Mouse (Mus musculus) limb, embryonic 10.5 days (tissue): ENCODE measurements around the gene Btbd9. TPM values are rescaled to one million over a fixed set of nuclear protein-coding genes. Genes with fewer than 3 reads are reported as not detected.

Source experiments
- DNase-seq: peaks from one replicate; pipeline ENCODE4 v3.0.0-alpha.2; 2017; ENCODE audit warnings: low spot score
- H3K27ac ChIP-seq: fragments of 300-500 bp; sonication (generic); 2 replicates; pipeline ENCODE4 v1.5.1; 2016; ENCODE audit warnings: mild to moderate bottlenecking
- H3K27me3 ChIP-seq: fragments of 300-500 bp; sonication (generic); 2 replicates; pipeline ENCODE4 v1.6.1; 2016; ENCODE audit warnings: low read depth, mild to moderate bottlenecking; ENCODE audit not compliant: poor library complexity, severe bottlenecking
- H3K36me3 ChIP-seq: fragments of 300-500 bp; sonication (generic); 2 replicates; pipeline ENCODE4 v1.6.1; 2016; ENCODE audit warnings: mild to moderate bottlenecking, moderate library complexity
- H3K4me1 ChIP-seq: fragments of 300-500 bp; sonication (generic); 2 replicates; pipeline ENCODE4 v1.6.1; 2016
- H3K4me3 ChIP-seq: fragments of 300-500 bp; sonication (generic); 2 replicates; pipeline ENCODE4 v1.5.1; 2016; ENCODE audit warnings: mild to moderate bottlenecking, moderate library complexity
- H3K9me3 ChIP-seq: fragments of 300-500 bp; sonication (generic); replicated peaks from 2 replicates; pipeline ENCODE4 v1.6.1; 2016; ENCODE audit warnings: mild to moderate bottlenecking
- WGBS: fragments of 180-500 bp; shearing (Covaris S2); methylation state at CpG from one replicate; pipeline ENCODE4 v1.1.7; 2016; 5-methylcytosine and 5-hydroxymethylcytosine counted together
- polyA plus RNA-seq: library from polyadenylated mRNA; unstranded; fragments of >200 nt; fragmentation: Nextera tagmentation; extraction: Ambion mirVana; gene quantifications from 2 replicates; pipeline ENCODE4 v1.2.1, GENCODE M21; 2016

The Btbd9 gene
- polyA plus RNA-seq, 1 experiment from 2014 or later = 57.5 TPM

DNA sequence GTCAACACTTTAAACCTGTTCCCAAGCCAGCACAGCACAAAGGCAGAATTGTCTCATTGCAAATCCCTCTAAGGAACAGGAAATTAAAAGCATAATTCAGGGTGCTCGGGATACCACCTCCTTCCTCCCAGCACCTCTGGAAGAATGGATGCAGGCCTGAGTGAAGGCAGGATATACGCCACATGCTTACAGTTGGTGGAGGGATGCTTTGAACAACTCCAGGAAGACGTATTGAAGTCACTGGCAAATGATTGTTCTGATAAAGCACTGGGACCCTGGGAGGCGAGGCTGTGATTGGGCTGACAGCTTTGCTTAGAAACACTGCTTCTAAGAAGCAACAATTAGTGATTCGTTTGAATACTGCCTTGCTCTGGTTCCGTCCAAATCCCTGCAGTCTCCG lies 140.8 kb downstream of the Btbd9 start:
- Histone ChIP-seq H3K9me3 (no peaks in the 10 kb centered on the region), H3K4me1 (peaks cover 20% of the 10 kb centered on the region), H3K36me3 (no peaks in the 10 kb centered on the region), H3K4me3 (no peak overlapping the region), H3K27me3 (no peaks in the 10 kb centered on the region), H3K27ac (no peak overlapping the region; the same call in 1 of the 2 replicates)
- DNase-seq = no peak
- 56% methylated on average over 7 of the region's 7 CpGs for WGBS

- peaks cover 20% of the 10 kb centered on the region for H3K4me1 ChIP-seq
- H3K27ac ChIP-seq = no peak overlapping the region
- no peaks in the 10 kb centered on the region for H3K9me3 ChIP-seq
- H3K4me3 ChIP-seq = no peak overlapping the region
- DNase-seq = no peak
- H3K36me3 ChIP-seq = no peaks in the 10 kb centered on the region
- 92% methylated on average over 10 of the region's 10 CpGs for WGBS
- H3K27me3 ChIP-seq = no peaks in the 10 kb centered on the region
Measured at GRCm38 (mm10) chr17:30432094-30432493, 144.2 kb downstream of the Btbd9 start.

- Histone ChIP-seq H3K27me3 (no peaks in the 10 kb centered on the region), H3K4me3 (no peak overlapping the region), H3K9me3 (no peaks in the 10 kb centered on the region), H3K4me1 (peaks cover 16% of the 10 kb centered on the region), H3K36me3 (no peaks in the 10 kb centered on the region), H3K27ac (no peak overlapping the region)
- WGBS = 93% methylated on average over 10 of the region's 10 CpGs
- DNase-seq = no peak
Measured at GRCm38 (mm10) chr17:30430961-30431640, 145.2 kb downstream of the Btbd9 start.

- 94% methylated on average over 9 of the region's 9 CpGs for WGBS
- Histone ChIP-seq H3K27me3 (no peaks in the 10 kb centered on the region), H3K9me3 (no peaks in the 10 kb centered on the region), H3K4me3 (no peak overlapping the region), H3K36me3 (no peaks in the 10 kb centered on the region), H3K4me1 (peaks cover 9% of the 10 kb centered on the region; the same call in 1 of the 2 replicates), H3K27ac (no peak overlapping the region)
- DNase-seq = no peak
Measured at GRCm38 (mm10) chr17:30428661-30429060, 147.6 kb downstream of the Btbd9 start.

DNA sequence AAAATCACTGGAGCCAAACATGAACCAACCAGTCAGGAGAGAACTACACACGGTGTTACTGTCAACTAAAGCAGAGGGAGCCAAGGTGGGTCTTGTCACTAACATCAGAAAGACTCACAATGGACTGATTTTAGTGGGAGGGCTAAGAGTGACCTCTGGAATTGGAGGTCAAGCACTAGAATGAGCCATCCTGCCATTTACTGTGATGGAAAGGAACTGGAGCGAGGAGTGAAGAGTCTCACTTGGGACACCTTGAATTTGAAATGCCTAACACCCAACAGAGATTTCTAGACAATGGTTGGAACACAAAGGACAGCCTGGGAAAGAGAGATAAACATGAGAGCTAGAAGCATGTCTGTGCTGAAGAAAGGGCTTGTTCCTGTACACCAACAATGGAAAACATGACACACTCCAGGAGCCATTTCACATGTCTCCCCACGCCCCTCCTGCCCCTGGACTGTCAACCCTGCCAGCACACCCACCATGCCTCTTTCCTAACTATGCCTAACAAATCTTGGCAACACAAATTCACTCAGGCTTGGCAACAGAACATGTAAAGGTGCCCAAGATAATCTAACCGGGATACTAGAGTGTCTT lies 152.9 kb downstream of the Btbd9 start:
- H3K9me3 ChIP-seq = no peaks in the 10 kb centered on the region
- no peak overlapping the region for H3K4me3 ChIP-seq
- peaks cover 29% of the 10 kb centered on the region; the same call in 1 of the 2 replicates for H3K4me1 ChIP-seq
- WGBS = 78% methylated on average over 4 of the region's 4 CpGs
- H3K27ac ChIP-seq = no peak overlapping the region
- H3K27me3 ChIP-seq = no peaks in the 10 kb centered on the region
- no peaks in the 10 kb centered on the region for H3K36me3 ChIP-seq
- DNase-seq = no peak

DNA sequence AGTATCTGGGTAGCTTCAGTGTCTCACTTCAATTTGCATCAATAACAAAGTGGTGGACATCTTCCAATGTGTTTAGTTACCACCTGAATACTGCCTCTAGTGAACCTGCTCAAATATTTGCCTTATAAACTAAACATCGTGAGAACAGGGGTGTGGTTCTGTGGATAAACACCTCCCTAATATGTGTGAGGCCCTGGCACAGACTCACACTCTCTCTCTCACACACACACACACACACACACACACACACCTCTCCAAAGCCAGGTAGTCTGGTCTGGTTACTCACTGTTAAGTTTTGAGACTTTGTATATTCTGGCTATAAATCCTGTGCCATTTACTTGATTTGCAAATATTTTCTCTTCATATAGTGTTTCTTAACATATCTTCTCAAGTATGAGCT lies 154.0 kb downstream of the Btbd9 start:
- no peak overlapping the region for H3K27ac ChIP-seq
- H3K36me3 ChIP-seq = no peaks in the 10 kb centered on the region
- peaks cover 35% of the 10 kb centered on the region; the same call in 1 of the 2 replicates for H3K4me1 ChIP-seq
- WGBS = 100% methylated on average over 1 of the region's 1 CpGs
- H3K9me3 ChIP-seq = no peaks in the 10 kb centered on the region
- H3K4me3 ChIP-seq = no peak overlapping the region
- no peak for DNase-seq
- no peaks in the 10 kb centered on the region for H3K27me3 ChIP-seq

DNA sequence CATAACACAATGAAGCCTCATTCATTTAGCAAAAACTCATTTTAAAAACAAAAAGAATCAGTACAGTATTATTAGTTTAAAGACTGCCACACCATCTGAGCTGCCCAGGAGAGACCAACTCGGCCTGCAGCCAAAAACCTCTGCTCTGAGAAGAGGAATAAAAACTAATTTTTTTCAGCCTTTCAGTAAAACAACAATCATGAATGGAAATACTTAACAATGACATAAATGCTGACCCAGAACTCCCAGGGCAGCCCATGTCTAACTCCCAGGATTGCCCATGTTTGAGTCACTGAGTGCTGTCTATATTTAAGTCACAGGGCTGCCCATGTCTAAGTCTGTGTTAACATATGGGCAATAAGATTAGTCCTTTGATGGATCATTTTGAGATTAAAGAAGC lies 155.0 kb downstream of the Btbd9 start:
- Histone ChIP-seq H3K27ac (no peak overlapping the region), H3K4me3 (no peak overlapping the region), H3K4me1 (peaks cover 39% of the 10 kb centered on the region), H3K9me3 (no peaks in the 10 kb centered on the region), H3K36me3 (no peaks in the 10 kb centered on the region), H3K27me3 (no peaks in the 10 kb centered on the region)
- whole genome bisulfite sequencing = 87% methylated on average over 1 of the region's 1 CpGs
- no peak for DNase-seq

GRCm38 (mm10) chr17:30419494-30419893 lies 156.8 kb downstream of the Btbd9 start:
- no peaks in the 10 kb centered on the region for H3K27me3 ChIP-seq
- 88% methylated on average over 7 of the region's 7 CpGs for WGBS

DNA sequence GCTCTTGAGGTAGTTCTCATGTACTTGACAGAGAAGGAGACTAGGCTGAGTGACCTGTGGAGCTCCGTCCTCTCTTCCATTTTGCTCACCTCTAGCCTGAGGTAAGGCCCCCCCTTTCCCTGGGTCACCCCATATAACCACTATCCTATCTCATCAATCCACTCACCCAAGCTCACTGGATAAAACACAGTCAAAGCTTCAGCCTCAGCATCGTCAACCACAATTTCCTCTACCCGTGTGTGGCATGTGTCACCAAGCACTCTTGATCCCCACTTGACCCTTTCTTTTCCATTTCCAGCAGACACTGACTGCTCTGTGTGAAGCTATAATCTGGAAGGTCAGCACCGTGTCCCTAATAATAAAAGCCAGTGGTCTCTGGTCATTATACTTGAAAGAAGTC lies 157.8 kb downstream of the Btbd9 start:
- Histone ChIP-seq H3K4me3 (no peak overlapping the region), H3K27ac (no peak overlapping the region), H3K4me1 (peaks cover 29% of the 10 kb centered on the region), H3K9me3 (no peaks in the 10 kb centered on the region), H3K27me3 (no peaks in the 10 kb centered on the region), H3K36me3 (no peaks in the 10 kb centered on the region)
- DNase-seq = no peak
- 62% methylated on average over 4 of the region's 4 CpGs for WGBS

More at GRCm38 (mm10) chr17:30419494-30419893, 156.8 kb downstream of the Btbd9 start:
- no peak for DNase-seq
- H3K9me3 ChIP-seq = no peaks in the 10 kb centered on the region
- H3K4me3 ChIP-seq = no peak overlapping the region
- H3K27ac ChIP-seq = no peak overlapping the region
- H3K36me3 ChIP-seq = no peaks in the 10 kb centered on the region
- peaks cover 29% of the 10 kb centered on the region for H3K4me1 ChIP-seq

DNA sequence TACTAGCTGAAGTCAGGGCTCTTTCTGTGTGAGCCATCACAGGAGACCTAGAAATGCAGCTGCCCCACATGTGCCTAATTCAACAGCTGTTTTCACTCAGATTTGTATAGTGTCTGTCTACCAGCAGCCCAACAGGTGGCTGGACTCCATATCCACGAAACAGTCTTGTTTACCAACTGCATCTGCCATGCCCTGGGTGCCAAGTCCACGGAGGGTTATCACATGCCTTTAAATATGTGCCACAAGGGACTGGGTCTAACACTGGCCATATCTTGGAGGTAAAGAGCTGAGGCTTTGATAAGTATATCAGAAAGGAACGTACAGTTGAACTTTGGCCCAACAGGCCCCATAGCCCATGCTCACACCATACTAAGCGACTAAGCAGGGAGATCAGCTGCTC lies 159.2 kb downstream of the Btbd9 start:
- Histone ChIP-seq H3K36me3 (no peaks in the 10 kb centered on the region), H3K4me1 (peaks cover 23% of the 10 kb centered on the region), H3K4me3 (no peak overlapping the region), H3K27ac (no peak overlapping the region), H3K9me3 (no peaks in the 10 kb centered on the region), H3K27me3 (no peaks in the 10 kb centered on the region)
- DNase-seq = peak; percentile 35
- 84% methylated on average over 4 of the region's 4 CpGs for WGBS

DNA sequence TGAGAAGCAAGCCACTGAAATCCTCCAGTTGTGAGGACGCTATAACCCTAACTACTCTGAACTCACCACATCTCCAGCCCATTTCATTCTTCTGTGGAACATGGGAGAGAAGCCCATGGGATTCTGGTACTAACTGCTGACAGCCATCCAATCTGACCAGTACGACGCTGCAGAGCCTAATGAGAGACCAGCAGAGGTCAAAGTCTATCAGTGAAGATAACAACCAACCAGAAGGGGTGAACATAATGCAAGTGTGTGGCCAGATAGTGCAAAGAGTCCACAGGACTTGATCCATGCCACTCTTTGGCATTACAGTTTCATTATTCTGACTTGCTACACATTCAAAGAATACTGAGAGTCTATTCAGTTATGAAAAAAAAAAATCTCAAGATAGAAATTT lies 160.6 kb downstream of the Btbd9 start:
- H3K9me3 ChIP-seq = no peaks in the 10 kb centered on the region
- WGBS = 80% methylated on average over 3 of the region's 3 CpGs
- no peak overlapping the region for H3K4me3 ChIP-seq
- no peaks in the 10 kb centered on the region for H3K27me3 ChIP-seq
- H3K27ac ChIP-seq = no peak overlapping the region
- DNase-seq = no peak
- H3K4me1 ChIP-seq = peaks cover 22% of the 10 kb centered on the region
- H3K36me3 ChIP-seq = no peaks in the 10 kb centered on the region

DNA sequence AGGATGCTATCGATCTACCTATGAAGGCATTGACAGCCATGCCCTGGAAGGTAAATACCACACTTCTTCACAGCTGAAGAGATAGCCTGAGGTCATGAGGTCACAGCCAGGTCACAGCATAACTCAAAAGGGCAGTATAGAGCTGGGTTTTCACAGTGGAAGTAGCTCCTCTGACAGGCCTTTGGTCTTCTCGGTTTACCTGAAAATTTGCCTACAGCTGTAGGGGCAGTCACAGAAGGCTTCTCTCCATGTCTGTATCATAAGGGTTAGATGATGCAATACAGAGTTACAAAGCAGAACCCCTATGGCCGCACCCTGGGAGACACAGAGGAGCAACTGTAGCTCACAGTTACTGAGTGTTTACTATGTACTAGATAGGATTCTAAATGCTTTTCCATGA lies 163.3 kb downstream of the Btbd9 start:
- Histone ChIP-seq H3K9me3 (no peaks in the 10 kb centered on the region), H3K4me3 (no peak overlapping the region), H3K27me3 (no peaks in the 10 kb centered on the region), H3K27ac (no peak overlapping the region), H3K36me3 (no peaks in the 10 kb centered on the region), H3K4me1 (peaks cover 7% of the 10 kb centered on the region)
- 84% methylated on average over 3 of the region's 3 CpGs for WGBS
- no peak for DNase-seq

DNA sequence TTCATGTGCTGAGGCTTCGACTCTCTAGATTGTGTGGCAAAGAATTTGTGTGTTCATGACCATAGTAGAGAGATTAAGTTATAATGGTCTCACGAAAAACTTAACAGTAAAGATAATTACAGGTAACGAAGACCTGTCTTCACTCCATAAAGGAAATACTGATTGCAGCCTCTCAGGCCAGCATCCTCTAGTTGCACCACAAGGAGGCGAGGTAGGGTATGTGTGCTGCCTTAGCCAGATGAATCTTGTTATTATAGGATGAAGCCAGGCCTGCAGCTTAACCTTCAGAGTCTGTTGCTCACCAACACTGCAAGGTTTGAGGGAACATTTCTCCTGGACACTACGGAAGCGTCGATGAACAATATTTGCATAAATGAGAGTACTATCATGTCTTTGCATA lies 170.3 kb downstream of the Btbd9 start:
- WGBS = 90% methylated on average over 7 of the region's 7 CpGs
- DNase-seq = no peak
- Histone ChIP-seq H3K36me3 (no peaks in the 10 kb centered on the region), H3K27ac (no peak overlapping the region), H3K4me1 (0 out of 2 replicates have a peak, but pooled peaks cover 3% of the 10 kb centered on the region), H3K4me3 (no peak overlapping the region), H3K9me3 (no peaks in the 10 kb centered on the region), H3K27me3 (no peaks in the 10 kb centered on the region)
